Mouse (Mus musculus) layer of hippocampus, postnatal 10 days (tissue): ENCODE measurements at regions not wholly inside any gene's neighbourhood (a gene's known extent, or its start where the extent isn't known, plus 50 kb on each side); places are given as distances from the start of the nearest gene placed in this dataset.
A peak's percentile ranks its signal among the peaks of the same experiment; 100 is the strongest.

Source experiments
- DNase-seq, 2 experiments: peaks; one replicate each; pipeline ENCODE4 v3.0.0; 2021; ENCODE audit warnings: low spot score in 2 of 2

GRCm38 (mm10) chr1:136717830-136718517 is 93.3 kb downstream of the Zfp281 start:
- no peak for DNase-seq

GRCm38 (mm10) chr1:136723839-136724443 is 99.2 kb downstream of the Zfp281 start:
- DNase-seq, result no peak

GRCm38 (mm10) chr1:136725242-136725641 is 100.5 kb downstream of the Zfp281 start:
- DNase-seq, result no peak

GRCm38 (mm10) chr1:136726145-136726935 is 101.6 kb downstream of the Zfp281 start:
- peak in 1 of 2 experiments; percentile 53 for DNase-seq

- no peak for DNase-seq
Measured at GRCm38 (mm10) chr1:136727868-136728631, 103.3 kb downstream of the Zfp281 start.

GRCm38 (mm10) chr1:136728632-136728944 is 103.9 kb downstream of the Zfp281 start:
- DNase-seq, result no peak

- no peak for DNase-seq
Measured at GRCm38 (mm10) chr1:136730638-136731037, 105.9 kb downstream of the Zfp281 start.

- no peak for DNase-seq
Measured at GRCm38 (mm10) chr1:136738030-136738429, 113.3 kb downstream of the Zfp281 start.

GRCm38 (mm10) chr1:136739486-136739885 is 114.8 kb downstream of the Zfp281 start:
- DNase-seq, result peak; percentile 76 to 82

GRCm38 (mm10) chr1:136741061-136741460 is 116.4 kb downstream of the Zfp281 start:
- DNase-seq, result peak in 1 of 2 experiments; percentile 32

GRCm38 (mm10) chr1:136749188-136749587 is 124.5 kb downstream of the Zfp281 start:
- peak in 1 of 2 experiments; percentile 26 for DNase-seq

- no peak for DNase-seq
Measured at GRCm38 (mm10) chr1:136751464-136752191, 126.9 kb downstream of the Zfp281 start.

- DNase-seq, result no peak
Measured at GRCm38 (mm10) chr1:136754286-136754685, 129.6 kb downstream of the Zfp281 start.

- no peak for DNase-seq
Measured at GRCm38 (mm10) chr1:136758730-136759129, 134.0 kb downstream of the Zfp281 start.

GRCm38 (mm10) chr1:136759164-136759563 is 134.5 kb downstream of the Zfp281 start:
- no peak for DNase-seq

GRCm38 (mm10) chr1:136761467-136761866 is 136.8 kb downstream of the Zfp281 start:
- peak in 1 of 2 experiments; percentile 20 for DNase-seq

GRCm38 (mm10) chr1:136768969-136769401 is 144.3 kb downstream of the Zfp281 start:
- no peak for DNase-seq

- DNase-seq, result no peak
Measured at GRCm38 (mm10) chr1:136773743-136774142, 149.0 kb downstream of the Zfp281 start.

- DNase-seq, result no peak
Measured at GRCm38 (mm10) chr1:136776211-136776610, 151.5 kb downstream of the Zfp281 start.

- DNase-seq, result no peak
Measured at GRCm38 (mm10) chr1:136777263-136777980, 152.7 kb downstream of the Zfp281 start.
